Mouse (Mus musculus): Measurements from ENCODE around the gene Siae.

The Siae gene

DNA sequence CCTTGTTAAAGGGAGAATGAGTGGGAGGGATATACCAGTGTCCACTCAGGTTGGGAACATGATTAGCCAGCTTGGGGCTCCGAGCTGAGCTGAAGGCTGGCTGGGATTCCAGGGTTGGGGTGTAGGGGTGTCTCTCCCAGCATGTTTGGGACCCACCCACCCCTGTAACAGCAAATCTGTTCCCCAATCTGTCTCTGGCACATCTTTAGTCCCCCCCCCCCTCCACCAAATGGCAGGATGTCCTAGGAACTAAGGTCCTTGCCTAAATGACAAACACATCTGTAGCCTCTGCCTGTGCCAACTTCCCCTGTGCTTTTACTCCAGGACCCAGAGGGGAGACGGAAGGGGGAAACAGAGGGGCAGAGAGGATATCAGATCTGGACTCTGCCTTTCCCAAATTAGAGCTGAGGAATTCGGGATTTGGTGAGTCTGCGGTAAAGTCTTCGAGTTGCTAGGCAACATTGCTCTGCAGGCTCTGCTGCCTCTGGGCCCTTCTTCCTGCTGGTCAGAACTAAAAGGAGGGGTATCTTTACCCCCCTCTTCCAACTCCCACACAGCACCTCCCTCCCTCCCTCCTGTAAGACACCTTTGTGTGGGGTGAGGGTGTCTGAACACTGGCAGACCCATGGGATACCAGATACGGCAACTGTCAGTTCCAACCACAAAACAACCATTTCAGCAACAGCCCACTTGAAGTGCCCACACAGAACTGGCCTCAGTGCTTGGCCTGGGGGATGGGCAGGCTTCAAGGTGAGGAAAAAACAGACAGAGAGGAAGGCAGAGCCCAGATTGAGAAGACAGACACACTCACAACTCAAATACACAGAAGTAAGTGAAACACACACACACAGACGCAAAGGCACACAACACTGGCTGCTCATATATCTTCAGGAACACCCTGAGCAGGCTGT, at the start of gene Siae:
TSS of gene Siae (plus strand) at position 861 of the 911 bp plus-strand sequence.
- DNase-seq = no peak

DNA sequence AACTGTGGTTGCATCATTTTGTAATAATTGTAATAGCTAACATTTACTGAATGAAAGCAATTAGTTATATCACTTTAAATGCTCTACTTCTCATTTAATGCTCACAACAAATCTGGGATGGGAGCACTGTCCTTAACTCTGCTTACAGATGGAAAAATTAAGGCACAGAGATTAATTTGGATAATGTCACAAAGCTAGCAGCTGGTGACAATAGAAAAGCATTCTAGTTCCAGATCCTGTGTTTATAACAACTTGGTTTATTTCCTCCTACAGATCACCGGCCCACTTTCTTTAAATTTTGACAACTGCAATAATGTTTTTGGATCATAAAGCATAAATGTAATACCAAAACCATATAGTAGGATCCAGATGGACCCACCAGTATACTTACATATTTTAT, 49.5 kb upstream of the Siae start:
- DNase-seq = no peak

DNA sequence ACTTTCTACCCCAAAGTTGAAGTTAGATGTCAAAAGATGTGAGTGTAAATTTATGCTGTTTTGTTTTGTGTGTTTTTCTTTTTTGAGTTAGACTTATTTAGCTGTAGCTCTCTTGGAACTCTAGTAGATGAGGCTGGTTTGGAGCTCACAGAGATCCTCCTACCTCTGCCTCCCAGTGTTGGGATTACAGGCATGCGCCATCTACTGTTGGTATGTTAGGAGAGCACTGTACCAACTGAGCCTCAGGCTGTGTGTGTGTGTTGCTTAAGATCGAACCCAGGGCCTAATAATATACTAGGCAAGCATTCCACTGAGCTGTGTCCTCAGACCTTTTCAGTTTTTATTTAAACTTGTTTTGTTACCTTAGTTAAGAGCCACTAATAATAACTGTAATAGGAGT, 43.4 kb upstream of the Siae start:
- DNase-seq = no peak

DNA sequence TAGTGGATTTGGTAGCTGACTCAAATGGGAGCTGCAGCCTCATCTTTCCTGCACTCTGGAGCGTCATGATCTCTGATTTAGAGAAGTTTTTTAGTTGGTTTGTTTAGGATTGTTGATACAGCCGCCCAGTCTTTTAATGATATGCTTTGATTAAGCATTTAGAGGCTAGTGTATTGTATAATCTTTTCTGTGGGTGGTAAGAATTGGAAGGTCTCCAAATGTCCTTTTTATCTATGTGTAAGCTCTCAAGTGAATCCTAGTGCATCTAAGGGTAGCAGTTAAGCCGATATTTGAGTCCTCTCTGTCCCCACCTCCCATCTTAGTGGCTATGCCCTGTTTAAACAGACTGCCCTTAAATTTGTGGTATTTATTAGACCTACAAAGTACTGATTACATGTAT, 41.0 kb upstream of the Siae start:
- DNase-seq = no peak

DNA sequence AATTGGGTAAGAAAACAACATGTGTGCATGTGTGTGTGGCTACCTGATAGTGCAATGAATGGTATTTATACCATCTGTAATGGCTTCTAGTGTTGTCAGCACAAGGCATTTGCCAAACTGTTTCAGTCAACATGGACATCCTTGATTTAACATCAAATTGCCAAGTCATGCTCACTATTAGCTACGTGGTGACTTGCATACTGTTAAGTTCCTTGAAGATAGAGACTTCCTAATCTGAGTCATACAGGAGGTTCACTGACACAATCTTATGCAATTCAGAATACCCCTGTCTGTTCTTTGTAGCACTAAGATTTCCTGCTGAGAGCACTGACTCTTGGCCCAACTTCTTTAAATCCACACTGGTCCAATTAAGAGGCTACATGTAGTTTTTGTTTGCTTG, 38.0 kb upstream of the Siae start:
- no peak for DNase-seq

DNA sequence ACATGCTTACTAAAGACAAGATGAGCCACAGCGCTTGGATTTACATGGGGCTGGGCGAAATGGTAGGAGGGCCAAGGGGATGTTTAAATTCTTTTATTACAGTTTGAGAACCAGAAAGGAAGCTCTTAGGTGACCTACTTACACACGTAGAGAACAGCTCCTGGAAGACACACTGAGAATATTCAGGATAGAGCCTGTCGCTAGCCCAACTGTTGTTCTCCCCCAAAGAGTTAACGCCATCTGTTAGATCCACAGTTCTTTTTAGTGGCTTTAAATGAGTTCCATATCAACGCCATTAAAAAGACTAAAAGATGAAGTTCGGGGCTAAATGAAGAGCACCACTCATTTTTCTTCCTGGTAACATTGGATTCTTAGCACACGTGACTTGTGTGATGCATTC, 36.5 kb upstream of the Siae start:
- DNase-seq = no peak

DNA sequence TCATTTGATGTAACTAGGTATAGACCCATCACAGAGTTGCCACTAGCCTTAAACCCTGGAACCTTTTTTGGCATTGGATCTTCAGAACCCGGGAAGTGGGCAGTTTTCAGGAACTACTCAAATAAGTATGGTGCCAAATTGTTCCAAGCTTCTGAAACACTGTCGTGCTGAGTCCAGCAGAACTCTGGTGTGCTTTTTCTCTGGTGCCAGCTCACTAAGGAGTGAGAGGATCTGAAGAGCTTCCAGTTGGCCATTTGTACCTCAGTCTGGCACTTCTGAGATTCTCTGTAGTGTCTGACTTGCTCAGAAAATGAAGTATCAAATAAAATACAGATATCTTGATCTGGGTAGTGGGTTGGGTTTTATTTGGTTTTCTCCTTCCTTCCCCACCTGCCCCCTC, 35.5 kb upstream of the Siae start:
- no peak for DNase-seq

DNA sequence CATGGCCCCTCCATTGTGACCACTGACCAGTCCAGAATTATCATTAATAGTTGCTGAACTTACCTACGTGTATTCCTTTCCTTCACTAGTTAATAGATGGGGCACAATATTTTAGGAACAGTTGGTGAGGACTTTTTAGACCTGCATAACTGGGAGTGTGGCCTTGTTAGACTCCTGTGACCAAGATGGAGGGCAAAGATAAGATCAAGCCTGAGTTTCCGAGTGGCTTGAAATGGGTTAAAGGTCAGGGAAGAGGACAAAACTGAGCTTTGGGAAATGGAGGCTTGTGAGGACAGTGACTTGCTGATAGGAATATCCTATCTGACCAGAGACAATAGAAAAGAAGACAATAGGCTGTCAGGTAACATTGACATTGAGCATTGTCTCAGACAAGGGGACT, 30.0 kb upstream of the Siae start:
- DNase-seq = no peak

DNA sequence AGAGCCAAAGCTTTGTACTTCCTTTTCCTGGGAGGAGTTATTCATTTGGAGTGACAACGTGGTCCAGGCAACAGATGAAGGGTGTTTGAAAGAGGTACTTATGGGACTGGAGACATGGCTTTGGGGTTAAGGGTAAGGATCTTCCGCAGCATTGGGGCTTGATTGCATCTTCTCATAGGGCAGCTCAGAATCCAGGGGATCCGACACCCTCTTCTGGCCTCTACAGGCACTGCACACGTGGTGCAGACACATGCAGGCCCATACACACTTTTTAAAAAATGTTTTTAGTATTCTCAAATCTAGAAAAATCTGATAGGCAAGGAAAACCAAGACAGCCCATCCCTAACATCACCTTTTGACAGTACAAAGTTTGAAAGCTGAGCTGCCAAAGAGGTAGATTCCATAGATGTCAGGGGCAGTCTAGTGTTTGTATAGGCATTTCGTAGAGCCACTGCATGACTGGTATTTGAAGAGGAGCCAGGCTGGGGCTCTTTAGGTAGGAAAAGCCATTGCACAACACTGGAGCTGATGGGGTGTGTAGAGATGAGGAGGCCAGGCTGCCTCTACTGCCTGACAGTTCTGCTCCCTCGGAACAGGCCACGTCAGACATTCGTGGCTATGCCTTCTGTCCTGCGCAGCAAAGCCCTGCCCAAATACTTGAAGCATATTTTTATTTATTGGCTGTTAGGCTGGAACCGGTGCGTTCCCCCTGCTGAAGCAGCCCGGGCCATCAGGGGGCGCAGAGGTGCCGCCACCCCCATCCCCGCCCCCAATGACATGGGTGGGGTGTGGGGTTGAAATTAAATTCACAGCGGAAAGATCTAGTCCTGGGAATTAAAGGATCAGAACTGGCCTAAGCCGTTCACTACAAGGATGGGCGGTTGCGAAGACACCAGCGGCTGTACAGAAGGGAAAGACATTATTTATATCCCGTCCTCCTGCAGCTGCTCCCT, 28.8 kb upstream of the Siae start:
- DNase-seq = no peak

DNA sequence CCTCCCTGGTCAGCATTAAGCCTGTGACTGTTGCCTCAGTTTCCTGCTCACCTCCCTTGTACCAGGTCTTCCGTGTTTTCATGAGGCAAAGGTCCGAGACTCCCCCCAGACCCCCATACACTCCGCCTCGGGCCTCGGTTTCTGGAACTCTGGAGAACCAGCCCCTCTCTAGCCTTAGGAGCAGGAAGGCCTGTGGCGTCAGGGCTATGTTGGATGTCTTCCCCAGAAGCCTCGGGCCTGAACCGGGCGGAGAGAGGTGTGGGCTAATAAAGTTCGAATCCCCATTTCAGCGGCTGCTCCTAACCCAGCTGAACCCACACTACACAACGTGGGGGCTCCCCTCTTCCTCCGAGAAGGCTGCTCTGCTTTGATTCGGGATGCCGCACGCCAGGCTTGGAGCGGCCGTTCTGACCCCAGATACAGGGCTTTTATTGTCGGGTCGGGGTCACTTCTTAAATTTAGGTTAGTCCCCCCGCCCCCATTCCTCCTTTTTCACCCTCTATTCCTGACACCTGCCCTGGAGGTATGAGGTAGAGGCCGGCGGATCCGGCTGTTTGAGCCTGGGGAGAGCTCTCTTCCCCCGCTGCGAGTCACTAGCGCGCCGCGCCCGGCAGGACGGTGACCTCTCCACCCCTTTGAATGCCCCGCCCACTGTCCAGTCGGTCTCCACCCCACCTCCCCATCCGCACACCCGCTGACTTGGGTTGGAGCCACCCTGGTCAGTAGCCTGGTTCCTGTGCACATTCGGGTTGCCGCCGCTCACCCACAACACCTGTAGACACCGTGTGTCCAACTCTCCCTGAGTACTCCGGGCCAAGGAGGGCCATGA, 27.9 kb upstream of the Siae start, which contains the start of gene Esam:
TSS of gene Esam (plus strand) at position 683 of the 829 bp plus-strand sequence.
- peak; percentile 62 for DNase-seq

DNA sequence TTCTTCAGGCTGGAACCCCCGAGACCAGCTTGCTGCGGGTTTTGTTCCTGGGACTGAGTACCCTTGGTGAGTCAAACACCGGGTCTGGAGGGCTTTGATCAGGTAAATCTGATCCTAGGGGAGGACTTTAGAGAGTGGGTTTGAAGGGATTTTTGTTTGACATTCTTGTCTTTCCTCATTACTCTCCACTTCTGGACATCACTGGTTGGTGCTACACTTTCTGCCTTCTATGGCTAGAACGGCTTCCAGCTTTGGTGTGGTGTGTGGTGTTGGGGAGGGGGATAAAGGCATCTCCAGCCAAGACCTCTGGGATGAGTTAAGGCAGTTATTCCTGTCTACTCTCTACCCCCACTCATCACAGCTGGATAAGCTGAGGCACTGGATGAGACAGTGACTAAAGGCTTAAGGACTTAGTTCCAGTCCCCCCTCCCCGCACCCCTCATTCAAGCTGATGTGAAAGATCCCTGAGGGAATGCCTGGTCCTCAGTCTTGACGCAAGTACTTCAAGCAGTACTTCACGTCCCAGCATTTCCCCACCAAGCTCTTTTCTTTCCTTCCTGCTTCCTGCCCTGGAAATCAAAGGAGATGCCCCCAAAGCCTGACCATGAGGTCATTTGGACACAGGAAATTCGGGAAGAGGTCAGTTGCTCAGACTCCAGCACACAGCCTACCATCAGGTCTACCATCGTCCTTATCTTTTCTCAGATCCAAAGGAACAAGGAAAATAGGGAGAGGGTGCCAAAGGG, 27.1 kb upstream of the Siae start:
- no peak for DNase-seq

DNA sequence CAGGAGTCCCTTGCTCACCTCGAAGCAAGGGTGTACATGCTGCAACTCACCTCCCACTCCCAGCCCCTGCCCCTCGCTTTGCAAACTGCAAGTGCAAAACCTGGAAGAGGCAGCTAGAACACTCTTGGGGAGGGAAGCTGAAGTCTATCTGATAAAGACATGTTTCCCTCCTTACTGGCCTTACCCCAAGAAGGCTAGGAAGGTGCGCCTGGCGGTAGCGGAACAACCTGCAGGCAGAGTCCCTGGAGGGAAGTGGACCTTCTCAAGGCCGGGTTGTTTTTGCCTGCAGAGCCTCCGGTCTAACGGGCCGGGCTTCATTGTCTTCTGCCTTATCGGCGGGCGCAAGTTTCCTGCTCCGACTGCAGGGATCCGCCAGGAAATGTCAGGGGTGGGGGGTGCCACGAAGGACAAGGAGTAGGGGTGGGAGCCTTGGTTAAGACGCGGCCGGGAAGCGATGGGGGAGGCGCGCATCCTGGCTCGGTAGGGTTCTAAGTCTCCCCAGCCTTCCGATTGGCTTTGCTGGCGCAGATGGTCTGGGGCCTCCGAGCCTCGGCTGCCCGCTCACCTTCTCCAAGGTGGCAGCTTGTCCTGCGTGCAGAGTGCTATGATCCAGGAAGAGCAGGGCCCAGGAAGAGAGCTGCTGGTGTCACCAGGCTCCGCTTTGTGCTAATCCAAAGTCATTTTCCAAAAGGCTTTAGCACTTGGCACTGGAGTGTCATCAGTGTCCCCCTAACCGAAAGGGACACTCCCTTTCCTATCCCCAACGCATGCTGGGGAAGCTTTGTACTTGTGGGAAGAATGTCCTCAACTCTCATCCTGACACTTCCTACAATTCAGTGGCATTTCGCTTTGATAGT, 25.2 kb upstream of the Siae start:
- DNase-seq = peak; percentile 49

DNA sequence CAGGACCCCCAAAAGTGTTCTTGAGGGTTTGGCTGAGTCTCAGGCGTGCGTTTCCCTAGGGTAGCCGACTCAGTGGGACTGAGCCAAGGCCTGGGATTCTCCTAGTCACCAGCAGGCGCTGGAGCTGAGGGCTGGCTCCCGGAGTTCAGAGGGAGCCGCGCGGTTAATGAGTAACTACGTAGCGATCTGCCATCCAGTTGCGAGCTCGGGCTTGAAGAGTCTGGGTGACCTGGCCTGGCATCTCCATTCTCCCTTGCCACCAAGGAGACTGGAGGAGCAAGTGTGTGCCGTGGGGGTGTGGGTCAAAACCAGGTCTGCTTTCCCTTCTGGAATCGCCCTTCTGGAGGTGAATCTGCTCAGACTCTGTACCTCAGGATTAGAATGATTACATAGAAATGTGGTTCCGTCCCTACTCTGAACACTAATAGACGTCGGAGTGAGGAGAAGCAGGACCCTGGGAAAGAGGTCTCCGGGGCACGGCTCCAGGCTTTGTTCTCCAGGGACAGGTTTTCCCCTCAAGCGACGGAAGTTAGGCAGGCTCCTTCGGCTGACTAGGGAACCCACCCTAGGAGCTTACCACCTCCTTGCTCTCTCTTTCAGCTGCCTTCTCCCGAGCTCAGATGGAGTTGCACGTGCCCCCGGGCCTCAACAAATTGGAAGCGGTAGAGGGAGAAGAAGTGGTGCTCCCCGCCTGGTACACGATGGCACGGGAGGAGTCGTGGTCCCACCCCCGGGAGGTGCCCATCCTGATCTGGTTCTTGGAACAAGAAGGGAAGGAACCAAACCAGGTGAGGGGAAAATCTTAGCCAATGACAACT, 24.4 kb upstream of the Siae start:
- DNase-seq = peak; percentile 48

DNA sequence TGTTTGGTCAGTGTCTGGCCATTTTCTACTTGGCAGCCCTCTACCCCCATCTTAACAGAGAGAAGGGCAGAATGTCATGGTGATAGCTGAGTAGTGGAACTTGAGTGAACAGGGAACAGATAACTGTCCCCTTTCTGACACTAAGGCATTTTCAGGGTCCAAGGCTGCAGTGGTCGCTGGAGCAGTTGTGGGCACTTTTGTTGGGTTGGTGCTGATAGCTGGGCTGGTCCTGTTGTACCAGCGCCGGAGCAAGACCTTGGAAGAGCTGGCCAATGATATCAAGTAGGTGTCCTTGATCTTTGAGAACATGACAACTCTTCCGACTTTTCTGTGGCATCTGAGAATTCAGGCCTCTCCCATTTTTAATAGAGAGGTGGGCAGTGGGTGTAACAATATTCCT, 18.6 kb upstream of the Siae start:
- DNase-seq = no peak

DNA sequence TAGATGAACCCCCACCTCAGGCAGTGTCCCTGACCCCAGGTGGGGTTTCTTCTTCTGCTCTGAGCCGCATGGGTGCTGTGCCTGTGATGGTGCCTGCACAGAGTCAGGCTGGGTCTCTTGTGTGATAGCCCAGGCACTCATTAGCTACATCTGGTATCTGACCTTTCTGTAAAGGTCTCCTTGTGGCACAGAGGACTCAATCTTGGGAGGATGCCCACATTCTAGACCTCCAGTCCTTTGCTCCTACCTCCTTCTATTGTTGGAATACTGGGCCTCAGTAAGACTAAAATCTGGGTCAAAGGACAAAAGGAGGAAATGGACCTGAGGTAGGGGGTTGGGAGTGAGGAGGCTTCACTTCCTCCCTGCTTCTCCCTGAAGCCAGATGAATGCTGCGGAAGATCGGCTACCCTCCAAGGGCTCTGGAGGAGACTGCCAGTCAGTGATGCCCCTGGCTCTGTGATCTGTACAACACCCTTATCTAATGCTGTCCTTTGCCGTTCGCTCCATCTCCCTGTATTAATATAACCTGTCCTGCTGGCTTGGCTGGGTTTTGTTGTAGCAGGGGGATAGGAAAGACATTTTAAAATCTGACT, 17.7 kb upstream of the Siae start:
- no peak for DNase-seq

DNA sequence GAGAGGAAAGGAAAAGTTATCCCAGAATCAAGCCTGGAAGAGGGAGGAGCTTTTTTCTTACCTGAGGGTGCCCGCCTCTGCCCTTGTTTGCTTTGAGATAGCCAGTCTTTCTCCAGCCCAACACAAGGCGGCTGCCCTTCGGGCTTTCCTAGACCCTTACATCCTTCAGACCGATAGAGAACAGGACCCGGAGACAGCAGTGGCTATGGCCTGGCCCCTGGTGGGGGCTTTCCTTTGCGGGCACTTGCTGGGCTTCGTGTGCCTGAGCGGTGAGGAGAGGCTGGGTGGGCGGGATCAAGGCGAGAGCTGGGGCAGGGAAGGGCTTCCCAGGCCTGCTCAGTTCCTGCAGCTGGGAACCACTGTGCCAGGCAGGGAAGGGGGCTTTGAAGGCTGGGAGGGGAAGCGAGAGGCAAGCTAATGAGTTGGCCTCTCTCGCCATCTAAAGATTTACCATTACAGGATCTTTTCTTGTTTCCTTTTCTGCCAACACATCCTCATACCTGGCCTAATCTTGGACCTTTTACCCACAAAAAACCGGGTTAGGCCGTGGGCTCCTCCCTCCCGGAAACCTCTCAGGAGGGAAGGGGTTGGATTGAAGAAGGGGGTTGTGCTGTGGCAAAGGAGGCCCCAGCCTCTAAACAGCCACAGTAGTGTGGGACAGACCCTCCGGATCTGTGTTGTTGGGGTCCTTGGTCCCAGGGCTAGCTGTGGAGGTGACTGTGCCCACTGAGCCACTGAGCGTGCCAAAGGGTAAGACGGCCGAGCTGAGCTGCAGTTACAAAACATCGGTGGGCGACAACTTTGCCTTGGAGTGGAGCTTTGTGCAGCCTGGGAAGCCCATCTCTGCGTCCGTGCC, 16.1 kb upstream of the Siae start, which contains the start of gene Vsig2:
TSS of gene Vsig2 (plus strand) at position 86 of the 856 bp plus-strand sequence.
- no peak for DNase-seq

DNA sequence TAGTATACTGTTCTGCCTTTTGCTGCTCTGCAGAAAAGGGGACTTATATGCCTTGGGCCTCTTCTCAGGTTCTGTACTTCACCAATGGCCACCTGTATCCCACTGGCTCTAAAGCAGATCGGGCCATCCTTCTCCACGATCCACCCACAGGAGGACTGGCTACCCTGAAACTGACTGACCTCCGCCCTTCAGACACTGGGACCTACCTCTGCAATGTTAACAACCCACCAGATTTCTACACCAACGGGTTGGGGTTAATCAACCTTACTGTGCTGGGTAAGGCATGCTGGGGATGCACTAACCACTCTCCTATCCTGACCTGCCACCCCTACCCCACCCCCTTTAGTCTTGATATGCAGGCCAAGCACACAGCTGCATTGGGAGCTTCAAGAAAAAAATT, 15.3 kb upstream of the Siae start:
- DNase-seq = no peak
